Mouse (Mus musculus): Measurements from ENCODE around the gene Tead1.

Tead1 gene

DNA sequence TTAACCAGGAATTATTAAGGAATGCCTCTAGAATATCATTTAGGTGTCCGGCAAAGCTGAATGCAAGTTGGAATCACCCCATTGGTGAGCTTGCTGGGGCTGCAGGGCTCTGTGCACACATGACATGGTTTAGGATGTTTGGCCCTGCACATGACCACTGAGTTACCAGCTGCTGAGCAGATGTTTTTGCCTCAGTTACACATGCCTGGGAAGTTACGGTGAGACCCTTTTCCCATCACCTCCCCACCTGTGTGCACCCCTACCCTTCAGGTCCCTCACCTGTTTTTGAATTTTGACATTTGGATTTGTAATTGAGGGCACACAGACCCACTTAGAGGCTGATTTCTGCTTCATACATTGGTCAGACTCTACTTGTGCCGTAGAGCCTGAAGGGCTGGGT is 6.9 kb downstream of the Tead1 start:
- no peak for DNase-seq (ENCODE audit: low read depth in 1 of 2, low spot score in 2 of 2)

DNA sequence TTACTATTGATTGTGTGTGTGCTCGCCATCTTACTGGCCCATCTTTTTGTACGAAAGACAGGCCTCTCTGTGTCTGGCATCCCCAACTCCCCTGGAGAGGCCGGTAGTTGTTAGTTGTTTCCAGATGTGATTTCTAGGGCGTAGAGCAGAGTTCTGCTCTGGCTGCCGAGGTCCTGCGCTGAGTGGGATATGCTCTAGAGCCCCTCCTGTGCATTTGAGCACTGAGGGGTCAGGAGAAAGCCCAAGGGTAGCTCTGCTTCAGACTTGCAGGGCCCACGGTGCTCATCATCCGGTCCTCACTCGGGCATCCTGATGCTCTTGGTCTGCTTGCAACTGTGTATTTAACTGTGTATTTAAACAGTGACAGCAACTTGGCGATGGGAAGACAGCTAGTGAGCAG is 7.5 kb downstream of the Tead1 start:
- DNase-seq (ENCODE audit: low read depth in 1 of 2, low spot score in 2 of 2), result no peak

DNA sequence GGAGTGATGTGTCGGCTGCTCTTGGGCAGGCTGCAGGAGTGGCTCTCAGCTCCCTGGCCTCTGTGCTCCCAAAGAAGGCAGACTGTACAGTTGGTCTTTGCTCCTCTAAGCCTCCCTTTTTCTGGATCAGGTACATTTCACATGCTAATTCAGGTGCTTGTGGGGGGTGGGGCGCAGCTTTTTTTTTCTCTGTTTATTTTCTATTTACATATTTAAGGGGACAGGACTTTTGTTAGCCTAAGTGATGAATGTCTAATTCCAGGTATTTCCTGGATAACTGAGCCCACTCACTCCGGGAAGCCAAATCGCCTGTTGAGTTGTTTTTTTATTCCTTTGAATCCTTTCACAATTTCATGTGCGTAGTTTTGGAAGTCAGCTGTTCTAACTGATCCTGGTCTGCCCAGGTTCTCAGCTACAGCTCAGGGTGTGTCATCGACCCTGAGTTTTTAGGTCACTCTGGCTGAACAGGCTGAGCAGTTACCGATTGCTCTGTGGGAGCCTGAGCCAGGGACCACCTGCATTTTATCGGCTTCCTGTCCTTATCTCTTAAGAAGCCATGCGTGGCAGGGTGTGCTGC is 9.4 kb downstream of the Tead1 start:
- DNase-seq (ENCODE audit: low read depth in 1 of 2, low spot score in 2 of 2), result no peak

DNA sequence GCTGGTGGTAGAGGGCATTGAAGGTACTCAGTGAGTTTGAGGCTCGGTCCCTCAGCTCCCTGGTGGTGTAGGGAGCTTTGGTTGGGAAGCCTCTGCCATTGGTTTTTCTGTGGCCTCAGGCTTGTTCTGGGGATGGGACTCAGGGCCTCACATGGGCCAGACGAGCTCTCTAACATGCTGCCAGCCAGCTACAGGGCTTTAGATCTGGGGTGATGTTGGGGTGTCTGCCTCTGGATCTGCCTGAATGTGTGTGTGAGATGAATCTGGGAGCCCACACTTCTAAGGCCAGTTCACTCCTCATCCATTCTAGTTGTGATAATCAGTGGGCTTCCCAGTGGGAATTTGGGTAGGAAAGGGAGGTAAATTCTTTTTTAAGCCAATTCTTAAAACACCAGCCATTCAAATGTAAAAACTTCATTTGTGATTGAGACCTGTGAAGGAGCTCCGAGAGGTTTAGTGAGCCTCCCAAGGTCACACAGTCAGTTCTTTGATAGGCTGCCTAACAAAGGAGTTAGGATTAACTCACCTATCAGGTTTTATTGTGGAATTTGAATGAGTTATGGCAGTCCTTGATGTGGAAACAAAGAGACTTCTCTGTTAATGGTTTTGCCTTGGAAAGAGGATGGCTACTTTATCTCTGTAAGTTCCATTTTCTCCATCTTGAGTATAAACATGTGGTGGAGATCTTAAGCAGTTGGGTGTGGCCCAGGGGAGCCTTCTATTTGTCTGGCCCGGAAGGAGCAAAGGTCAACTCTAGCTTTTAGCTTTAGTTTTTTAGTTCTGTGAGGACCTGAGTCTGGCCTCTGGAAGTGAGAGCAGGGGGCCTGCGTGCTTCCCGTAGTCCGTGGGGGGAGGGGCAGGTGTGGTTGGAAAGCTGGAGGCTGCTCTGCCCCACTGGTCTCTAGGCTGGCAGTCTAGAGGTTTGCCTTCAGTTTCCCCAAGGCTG is 12.0 kb downstream of the Tead1 start:
- DNase-seq (ENCODE audit: low read depth in 1 of 2, low spot score in 2 of 2), result no peak

DNA sequence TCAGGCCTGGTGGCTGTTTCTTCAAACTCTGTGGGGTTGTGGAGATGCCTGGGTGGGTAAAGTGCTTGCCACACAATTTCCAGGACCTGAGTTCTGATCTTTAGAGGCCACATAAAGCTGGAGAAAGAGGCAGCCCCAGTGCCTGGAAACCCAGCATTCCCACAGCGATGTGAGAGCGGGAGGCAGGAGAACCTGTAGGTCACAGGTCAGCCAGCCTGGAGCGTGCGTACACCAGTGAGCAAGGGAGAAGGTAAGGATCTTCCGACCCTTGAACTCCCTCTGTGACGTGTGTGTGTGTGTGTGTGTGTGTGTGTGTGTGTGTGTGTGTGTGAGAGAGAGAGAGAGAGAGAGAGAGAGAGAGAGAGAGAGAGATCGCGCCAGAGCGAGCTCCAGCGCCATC is 14.4 kb downstream of the Tead1 start:
- no peak for DNase-seq (ENCODE audit: low read depth in 1 of 2, low spot score in 2 of 2)

DNA sequence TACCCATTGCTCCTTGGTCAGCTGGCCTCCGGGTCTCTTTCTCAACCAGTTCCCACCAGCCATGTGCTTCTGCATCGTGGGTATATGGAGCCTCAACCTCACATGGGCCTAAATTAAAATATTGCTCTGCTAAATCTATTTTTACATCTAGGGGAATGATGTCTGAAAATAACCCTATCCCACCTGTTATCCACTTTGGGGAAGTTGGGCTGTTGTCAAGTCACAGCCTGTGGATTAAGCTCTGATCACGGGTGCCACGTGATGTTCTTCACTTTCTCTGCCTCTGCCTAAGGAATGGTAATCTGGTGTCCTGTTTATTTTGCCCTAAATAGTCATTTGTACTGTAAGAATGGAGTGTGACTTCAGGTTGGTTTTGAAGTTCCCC is 17.7 kb downstream of the Tead1 start:
- no peak for DNase-seq (ENCODE audit: low read depth in 1 of 2, low spot score in 2 of 2)

DNA sequence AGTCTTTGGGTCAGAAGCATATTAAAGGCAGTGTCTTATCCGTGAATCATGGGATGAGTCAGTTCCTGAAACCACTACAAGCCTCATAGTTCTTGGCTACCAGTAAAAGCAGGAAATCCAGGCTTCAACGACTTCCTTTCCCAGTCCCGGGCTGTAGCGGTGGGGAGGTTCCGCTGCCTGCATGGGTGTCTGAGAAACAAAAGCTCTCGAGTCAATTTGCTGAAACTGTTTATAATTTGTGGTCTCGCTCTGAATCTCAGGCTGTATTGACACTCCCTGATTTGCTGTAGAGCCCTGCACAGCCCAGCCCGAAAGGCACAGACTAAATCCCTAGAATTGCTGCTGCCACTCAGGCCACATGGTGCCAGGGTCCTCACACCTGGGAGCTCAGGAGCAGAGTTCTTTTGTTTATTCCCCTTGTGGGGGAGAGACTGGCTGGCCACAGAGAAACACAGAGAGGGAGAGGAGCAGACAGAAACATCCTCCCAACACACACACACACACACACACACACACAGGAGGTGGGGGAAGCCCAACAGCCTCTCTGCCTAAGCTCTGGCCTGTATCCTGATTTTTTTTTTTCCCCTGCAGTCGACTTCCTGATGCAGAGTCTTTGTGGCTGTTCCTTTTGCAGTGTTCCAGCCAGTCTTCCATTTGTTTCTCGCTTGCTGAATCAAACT is 18.2 kb downstream of the Tead1 start:
- no peak for DNase-seq (ENCODE audit: low read depth in 1 of 2, low spot score in 2 of 2)

DNA sequence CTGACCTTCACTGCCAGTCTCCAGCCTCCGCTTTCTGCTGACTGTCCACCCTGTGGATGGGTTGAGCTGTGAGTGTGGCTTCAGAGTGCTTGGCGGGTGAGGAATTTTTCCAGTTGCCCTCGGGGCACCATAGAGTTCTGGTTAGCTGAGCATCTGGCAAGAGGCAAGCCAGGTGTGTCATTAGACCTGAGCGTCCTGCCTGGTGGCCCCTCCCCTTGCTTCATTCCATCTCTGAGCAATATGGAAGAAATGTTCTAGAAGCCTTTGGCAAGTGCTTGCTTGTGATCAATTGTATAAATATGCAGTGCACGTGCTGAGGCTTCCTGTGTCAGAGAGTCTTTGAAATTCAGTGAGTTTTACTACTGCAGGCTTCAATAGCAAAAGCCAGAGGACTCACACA is 21.0 kb downstream of the Tead1 start:
- no peak for DNase-seq (ENCODE audit: low read depth in 1 of 2, low spot score in 2 of 2)

DNA sequence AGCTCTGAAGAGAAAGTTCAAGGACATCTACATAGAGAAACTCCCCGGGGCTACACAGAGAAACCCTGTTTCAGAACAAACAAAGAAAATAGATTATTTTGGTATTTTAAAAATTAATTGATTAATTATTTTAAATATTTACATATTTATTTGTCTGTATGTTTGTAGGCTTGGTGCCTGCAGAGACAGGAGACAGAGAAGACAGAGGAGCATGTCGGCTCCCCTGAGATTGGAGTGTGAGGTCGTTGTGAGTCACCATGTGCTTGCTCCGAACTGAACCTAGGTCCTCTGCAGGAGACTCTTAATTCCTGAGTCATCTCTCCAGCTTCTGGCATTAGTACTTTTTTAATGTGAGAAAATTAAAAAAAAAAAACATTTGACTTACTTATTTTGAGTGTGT is 24.2 kb downstream of the Tead1 start:
- no peak for DNase-seq (ENCODE audit: low read depth in 1 of 2, low spot score in 2 of 2)

DNA sequence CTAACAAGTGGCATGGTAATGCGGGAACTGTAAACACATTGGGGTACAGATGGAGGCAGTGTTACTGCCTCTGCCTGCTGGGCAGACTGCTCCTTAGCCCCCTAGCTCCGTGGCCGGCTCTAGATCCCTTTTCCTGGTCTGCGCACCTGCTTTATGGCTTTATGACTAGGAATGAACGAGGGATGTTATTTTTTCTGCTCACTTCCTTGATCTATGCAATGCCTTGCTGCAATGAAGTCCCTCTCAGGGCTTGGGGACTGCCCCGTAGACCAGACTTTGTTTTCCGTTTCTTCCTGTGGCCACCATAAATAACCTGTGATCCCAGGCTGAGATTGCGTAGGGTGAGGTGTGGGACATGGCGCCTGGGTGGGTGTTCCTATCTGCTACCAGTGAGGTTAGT is 26.8 kb downstream of the Tead1 start:
- no peak for DNase-seq (ENCODE audit: low read depth in 1 of 2, low spot score in 2 of 2)

DNA sequence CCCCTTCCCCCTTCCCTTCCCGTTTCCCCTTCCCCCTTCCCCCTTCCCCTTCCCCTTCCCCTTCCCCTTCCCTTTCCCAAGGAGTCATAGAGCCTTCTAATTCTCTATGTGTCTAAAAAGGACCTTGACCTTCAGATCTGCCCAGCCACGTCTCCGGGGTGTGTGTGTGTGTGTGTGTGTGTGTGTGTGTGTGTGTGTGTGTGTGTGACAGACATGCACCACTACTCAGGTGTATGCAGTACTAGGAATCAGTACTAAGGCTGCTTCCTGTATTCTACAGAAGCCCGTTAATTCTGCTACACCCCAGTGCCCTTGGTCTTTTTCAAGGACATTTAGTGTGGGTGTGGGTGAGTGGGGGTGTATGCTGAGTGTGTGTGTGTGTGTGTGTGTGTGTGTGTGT is 27.6 kb downstream of the Tead1 start:
- DNase-seq (ENCODE audit: low read depth in 1 of 2, low spot score in 2 of 2), result no peak

DNA sequence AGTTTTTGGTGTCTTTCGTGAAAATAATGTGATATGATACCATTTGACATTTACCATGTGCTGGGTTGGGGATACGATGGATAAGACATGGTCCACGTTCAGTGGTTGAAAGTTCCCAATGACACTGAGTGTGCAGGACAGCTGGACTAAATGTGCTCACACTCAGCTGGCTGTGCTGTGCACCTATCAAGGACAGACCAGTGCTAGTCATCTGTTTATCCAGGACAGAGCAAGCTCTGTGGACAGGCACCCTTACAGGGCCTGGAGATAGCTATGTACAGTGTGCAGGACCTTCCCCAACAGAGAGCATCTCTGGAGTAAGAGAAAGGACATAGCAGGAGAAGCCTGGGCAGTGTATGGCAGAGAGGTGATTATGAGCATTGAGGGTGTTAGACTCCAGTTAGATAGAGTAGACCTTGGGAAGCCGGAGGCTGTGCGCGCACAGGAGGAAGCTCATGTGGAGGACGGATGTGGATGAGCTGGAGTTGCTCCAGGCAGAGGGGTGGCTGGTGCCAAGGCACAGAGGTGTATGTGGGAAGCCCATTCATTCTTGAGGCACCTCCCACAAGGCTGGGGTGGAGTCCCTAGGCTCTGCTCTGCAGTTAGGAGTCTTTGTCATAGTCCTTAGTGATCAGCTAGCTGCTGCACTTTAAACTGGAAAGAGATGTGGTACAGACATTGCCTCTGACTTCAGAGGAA is 31.4 kb downstream of the Tead1 start:
- no peak for DNase-seq (ENCODE audit: low read depth in 1 of 2, low spot score in 2 of 2)

DNA sequence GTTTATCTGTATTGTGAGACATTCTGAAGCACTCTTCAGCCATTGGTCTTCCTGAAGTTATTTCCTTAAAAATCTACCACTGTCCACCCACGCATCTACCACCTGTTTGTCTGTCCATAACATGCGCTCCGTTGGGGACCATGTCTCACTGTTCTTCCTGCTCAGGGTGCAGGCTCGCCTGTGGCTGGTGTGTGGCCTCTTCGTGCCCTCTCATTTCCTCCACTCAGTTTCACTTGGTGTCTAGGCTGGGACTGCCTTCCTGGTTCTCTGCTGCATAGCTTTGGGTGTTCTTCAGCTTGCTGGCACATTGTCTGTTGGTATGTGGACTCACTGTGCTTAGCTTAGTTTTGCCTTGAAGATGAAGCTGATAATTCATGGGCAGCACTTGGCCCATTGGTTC is 32.9 kb downstream of the Tead1 start:
- no peak for DNase-seq (ENCODE audit: low read depth in 1 of 2, low spot score in 2 of 2)

DNA sequence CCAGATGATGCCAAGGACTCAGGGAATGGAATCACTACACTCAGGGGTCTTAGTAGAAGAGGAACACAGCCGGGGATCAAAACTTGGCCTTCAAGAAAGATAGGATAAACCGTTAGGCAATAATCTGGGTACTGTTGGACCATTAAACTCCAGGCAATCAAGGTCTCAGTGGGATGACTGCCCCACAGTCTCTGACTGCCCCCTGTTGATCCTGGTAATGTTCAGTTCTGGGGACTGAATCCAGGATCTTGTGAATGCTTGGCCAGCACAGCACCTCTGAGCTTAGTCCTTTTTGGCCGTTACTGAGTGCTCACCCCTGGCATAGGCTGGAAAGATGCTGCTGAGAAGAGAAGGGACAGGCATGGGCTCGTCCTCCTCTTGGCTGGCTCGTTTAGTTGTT is 34.4 kb downstream of the Tead1 start:
- DNase-seq (ENCODE audit: low read depth in 1 of 2, low spot score in 2 of 2), result no peak

DNA sequence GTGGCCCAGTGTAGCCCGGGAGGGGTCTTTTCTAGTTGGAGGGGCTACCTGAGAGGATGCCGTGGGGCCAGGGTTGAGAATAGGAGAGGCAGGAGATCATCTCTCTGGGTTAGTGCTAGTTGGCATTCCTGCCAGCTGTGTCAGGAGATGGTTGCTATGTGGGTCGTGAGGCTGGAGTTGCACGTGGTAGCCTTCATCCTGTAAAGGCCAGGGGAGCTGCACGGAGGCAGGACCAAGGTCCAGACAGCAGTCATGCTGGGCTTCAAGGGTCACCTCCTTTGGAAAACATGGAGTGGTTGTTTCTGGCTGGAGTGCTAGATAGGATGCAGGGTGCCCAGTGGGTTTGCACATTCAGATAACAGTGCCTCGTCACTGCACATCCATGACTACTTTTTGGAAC is 35.7 kb downstream of the Tead1 start:
- no peak for DNase-seq (ENCODE audit: low read depth in 1 of 2, low spot score in 2 of 2)

DNA sequence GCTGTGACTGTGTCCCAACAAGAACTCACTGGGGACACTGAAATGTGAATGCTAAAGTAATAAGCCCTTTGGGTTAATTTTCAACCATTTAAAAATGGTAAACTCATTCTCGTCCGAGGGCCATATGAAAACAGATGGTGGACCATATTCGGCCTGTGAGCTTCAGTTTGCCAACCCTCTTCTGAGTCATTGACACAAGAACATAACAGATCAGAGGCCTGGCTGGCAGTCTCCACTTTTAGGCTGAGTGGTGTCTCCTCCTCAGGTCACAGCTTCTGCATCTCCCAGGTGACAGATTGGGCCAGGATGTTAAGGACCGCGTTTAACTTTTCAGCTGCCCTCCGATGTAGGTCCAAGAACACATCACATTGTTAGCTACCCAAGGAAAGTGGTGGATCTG is 37.6 kb downstream of the Tead1 start:
- DNase-seq (ENCODE audit: low read depth in 1 of 2, low spot score in 2 of 2), result no peak

DNA sequence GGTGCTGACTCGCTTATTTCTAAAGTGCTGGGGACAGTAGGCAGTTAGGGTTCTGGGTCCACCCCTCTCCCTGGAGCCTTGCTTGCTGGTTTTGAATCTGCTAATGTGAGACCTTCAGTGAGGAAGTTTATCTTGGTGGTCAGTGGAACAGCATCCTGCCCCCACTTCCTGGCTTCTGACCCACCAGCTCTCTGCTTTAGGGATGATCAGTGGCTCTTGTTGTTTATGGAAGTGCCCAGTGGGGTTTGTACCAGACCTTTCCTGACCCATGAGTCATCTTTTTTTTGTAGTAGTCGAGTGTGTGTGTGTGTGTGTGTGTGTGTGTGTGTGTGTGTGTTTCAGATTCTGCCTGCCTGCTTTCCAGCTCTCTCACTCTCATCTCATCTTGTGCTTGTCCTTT is 38.6 kb downstream of the Tead1 start:
- DNase-seq (ENCODE audit: low read depth in 1 of 2, low spot score in 2 of 2), result no peak

DNA sequence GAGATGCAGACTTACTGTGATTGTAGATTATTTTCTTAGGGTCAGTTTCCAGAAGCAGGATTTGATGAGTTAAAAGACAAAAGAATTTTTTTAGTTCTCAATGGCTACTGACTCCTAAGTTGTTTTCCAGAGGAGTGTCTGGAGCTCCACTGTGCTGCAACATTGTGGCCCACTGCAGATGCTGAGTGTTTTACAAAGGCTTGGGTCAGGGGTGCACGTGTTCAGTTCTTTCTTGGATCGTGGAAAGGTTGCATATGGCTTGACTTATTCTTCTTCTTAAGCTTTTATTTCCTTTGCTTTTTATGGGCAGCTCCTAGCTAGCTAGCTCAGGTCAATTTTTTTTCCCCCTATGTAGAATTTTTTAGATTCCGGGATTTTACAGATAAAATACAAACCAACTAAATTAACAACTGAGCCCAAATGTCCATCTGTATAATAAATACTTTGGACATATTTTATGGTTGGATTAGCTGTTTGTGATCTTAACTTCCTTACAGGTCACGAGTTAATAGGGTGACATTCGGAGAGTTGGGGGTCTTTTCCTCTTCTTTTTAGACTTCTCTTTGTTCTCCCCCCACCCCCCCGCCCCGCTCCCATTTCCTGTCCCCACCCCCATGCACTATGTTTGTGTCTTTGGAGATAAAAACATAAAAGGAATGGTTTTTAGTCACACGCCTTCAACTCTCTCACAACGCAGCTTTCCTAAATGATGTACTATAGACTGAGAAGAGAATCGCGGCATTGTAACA is 40.5 kb downstream of the Tead1 start:
- DNase-seq (ENCODE audit: low read depth in 1 of 2, low spot score in 2 of 2), result no peak

DNA sequence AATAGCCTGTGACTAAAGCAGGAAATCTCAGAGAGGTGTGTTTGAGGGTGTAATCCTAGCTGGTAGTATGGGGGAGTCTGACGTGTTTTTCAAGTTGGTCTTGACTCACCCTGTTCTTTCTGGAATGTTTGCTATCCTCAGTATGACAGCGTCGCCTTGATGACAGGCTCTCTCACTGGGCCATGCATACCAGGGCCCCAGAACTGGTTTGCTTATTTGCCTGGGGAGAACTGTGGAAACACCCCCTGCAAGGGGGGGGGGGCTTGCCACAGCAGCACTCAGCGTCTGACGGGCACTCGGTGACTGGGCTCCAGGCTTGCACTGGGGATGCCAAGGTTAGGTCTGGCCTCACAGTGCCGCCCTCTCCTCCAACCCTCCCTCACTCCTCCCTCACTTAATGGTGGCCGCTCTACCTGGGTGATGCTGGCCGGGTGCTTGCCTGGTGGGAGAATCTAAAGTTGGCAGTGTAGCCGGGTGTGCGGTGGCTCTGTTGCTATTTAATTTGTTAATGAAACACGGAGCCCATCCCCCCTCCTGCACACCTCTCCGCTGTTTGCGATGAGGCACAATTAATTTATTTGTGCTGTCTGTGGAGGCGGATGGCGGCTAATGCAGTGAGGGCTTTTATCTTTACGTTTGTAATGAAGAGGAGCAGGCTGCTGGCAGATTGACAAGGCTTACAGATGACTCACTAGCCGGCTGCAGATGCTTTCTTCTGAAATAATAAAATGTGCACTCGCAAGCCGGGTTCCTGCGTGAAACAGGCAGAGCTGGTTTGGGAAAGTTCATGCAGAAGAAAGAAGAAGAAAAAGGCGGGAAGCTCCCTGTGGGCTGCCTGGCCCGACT is 41.2 kb downstream of the Tead1 start:
- DNase-seq (ENCODE audit: low read depth in 1 of 2, low spot score in 2 of 2), result no peak

DNA sequence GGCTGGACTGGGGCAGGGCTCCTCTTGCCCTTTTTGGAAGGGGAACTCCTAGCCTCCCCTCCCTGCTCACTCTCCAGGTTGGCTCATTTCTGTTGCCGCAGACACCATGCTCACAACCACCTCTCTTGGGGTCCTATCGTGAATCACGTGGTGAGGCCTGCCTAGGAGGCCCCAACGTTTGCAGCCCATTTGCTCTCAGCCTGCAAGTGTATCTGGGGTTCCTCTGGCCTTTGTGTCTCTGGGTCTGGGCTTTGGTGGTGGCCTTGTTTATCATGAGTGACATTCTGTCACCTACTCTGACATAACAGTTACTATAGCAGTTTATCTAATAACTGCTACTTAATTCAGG is 41.8 kb downstream of the Tead1 start:
- DNase-seq (ENCODE audit: low read depth in 1 of 2, low spot score in 2 of 2), result no peak

All from monocyte, adult 2 months (primary cell).